Mouse (Mus musculus): ENCODE data around the gene Cpsf6. TPM values are rescaled to one million over a fixed set of nuclear protein-coding genes. Genes with fewer than 3 reads are reported as not detected.

Gene Cpsf6
- polyA plus RNA-seq, 1 experiment: 64.9 TPM

GRCm38 (mm10) chr10:117380721-117381570 is 1.1 kb upstream of the Cpsf6 start:
- 87% methylated on average over 4 of the region's 4 CpGs for WGBS
- no peak overlapping the region for H3K4me3 ChIP-seq (replicated peaks; ENCODE audit: control insufficient read depth, low read depth, low read length)
- TF ChIP-seq CTCF (IDR thresholded peaks at IDR 0.05; ENCODE audit: control insufficient read depth, insufficient read depth, low read length) (no peak), POLR2A (IDR thresholded peaks at IDR 0.05; ENCODE audit: borderline replicate concordance, control insufficient read depth, low read depth, low read length) (no peak)
- H3K27ac ChIP-seq (ENCODE audit: control insufficient read depth, insufficient read depth, low read depth, low read length, poor library complexity): no peak overlapping the region
- no peaks in the 10 kb centered on the region for H3K4me1 ChIP-seq (ENCODE audit: control insufficient read depth, insufficient read depth, low read length)

GRCm38 (mm10) chr10:117379441-117379840 is 374 bp downstream of the Cpsf6 start:
- no peak for TF ChIP-seq POLR2A (IDR thresholded peaks at IDR 0.05; ENCODE audit: borderline replicate concordance, control insufficient read depth, low read depth, low read length)
- TF ChIP-seq CTCF (IDR thresholded peaks at IDR 0.05; ENCODE audit: control insufficient read depth, insufficient read depth, low read length): no peak
- no peak overlapping the region for H3K27ac ChIP-seq (ENCODE audit: control insufficient read depth, insufficient read depth, low read depth, low read length, poor library complexity)
- 81% methylated on average over 2 of the region's 2 CpGs for WGBS
- H3K4me1 ChIP-seq (ENCODE audit: control insufficient read depth, insufficient read depth, low read length): no peaks in the 10 kb centered on the region
- no peak overlapping the region for H3K4me3 ChIP-seq (replicated peaks; ENCODE audit: control insufficient read depth, low read depth, low read length)

- WGBS: 86% methylated on average over 3 of the region's 3 CpGs
- Histone ChIP-seq H3K27ac (ENCODE audit: control insufficient read depth, insufficient read depth, low read depth, low read length, poor library complexity) (no peak overlapping the region), H3K4me3 (replicated peaks; ENCODE audit: control insufficient read depth, low read depth, low read length) (no peak overlapping the region), H3K4me1 (ENCODE audit: control insufficient read depth, insufficient read depth, low read length) (no peaks in the 10 kb centered on the region)
- TF ChIP-seq CTCF (IDR thresholded peaks at IDR 0.05; ENCODE audit: control insufficient read depth, insufficient read depth, low read length): no peak
- TF ChIP-seq POLR2A (IDR thresholded peaks at IDR 0.05; ENCODE audit: borderline replicate concordance, control insufficient read depth, low read depth, low read length): no peak
Observed at GRCm38 (mm10) chr10:117378642-117379041, 1.2 kb downstream of the Cpsf6 start.

- TF ChIP-seq POLR2A (IDR thresholded peaks at IDR 0.05; ENCODE audit: borderline replicate concordance, control insufficient read depth, low read depth, low read length) (no peak), CTCF (IDR thresholded peaks at IDR 0.05; ENCODE audit: control insufficient read depth, insufficient read depth, low read length) (no peak)
- H3K4me1 ChIP-seq (ENCODE audit: control insufficient read depth, insufficient read depth, low read length): no peaks in the 10 kb centered on the region
- no peak overlapping the region for H3K4me3 ChIP-seq (replicated peaks; ENCODE audit: control insufficient read depth, low read depth, low read length)
- 92% methylated on average over 11 of the region's 11 CpGs for WGBS
- H3K27ac ChIP-seq (ENCODE audit: control insufficient read depth, insufficient read depth, low read depth, low read length, poor library complexity): no peak overlapping the region
Observed at GRCm38 (mm10) chr10:117378291-117378555, 1.6 kb downstream of the Cpsf6 start.

- no peak for TF ChIP-seq CTCF (IDR thresholded peaks at IDR 0.05; ENCODE audit: control insufficient read depth, insufficient read depth, low read length)
- TF ChIP-seq POLR2A (IDR thresholded peaks at IDR 0.05; ENCODE audit: borderline replicate concordance, control insufficient read depth, low read depth, low read length): no peak
- no peak overlapping the region for H3K4me3 ChIP-seq (replicated peaks; ENCODE audit: control insufficient read depth, low read depth, low read length)
- H3K27ac ChIP-seq (ENCODE audit: control insufficient read depth, insufficient read depth, low read depth, low read length, poor library complexity): no peak overlapping the region
- H3K4me1 ChIP-seq (ENCODE audit: control insufficient read depth, insufficient read depth, low read length): no peaks in the 10 kb centered on the region
- whole genome bisulfite sequencing: 27% methylated on average over 16 of the region's 16 CpGs
Observed at GRCm38 (mm10) chr10:117377431-117378290, 2.2 kb downstream of the Cpsf6 start.

- H3K4me3 ChIP-seq (replicated peaks; ENCODE audit: control insufficient read depth, low read depth, low read length): peak overlapping the region; percentile 78
- WGBS: under 1% methylated on average over 86 of the region's 86 CpGs
- peak overlapping the region; percentile 93 for H3K27ac ChIP-seq (ENCODE audit: control insufficient read depth, insufficient read depth, low read depth, low read length, poor library complexity)
- TF ChIP-seq POLR2A (IDR thresholded peaks at IDR 0.05; ENCODE audit: borderline replicate concordance, control insufficient read depth, low read depth, low read length): peak; percentile 63; the same call in 1 of the 2 replicates
- TF ChIP-seq CTCF (IDR thresholded peaks at IDR 0.05; ENCODE audit: control insufficient read depth, insufficient read depth, low read length): 0 out of 2 replicates have a peak, but pooled peaks have one; percentile 5
- no peaks in the 10 kb centered on the region for H3K4me1 ChIP-seq (ENCODE audit: control insufficient read depth, insufficient read depth, low read length)
Observed at GRCm38 (mm10) chr10:117376580-117377189, 3.1 kb downstream of the Cpsf6 start.

- no peak for TF ChIP-seq CTCF (IDR thresholded peaks at IDR 0.05; ENCODE audit: control insufficient read depth, insufficient read depth, low read length)
- no peak for TF ChIP-seq POLR2A (IDR thresholded peaks at IDR 0.05; ENCODE audit: borderline replicate concordance, control insufficient read depth, low read depth, low read length)
- Histone ChIP-seq H3K4me1 (ENCODE audit: control insufficient read depth, insufficient read depth, low read length) (no peaks in the 10 kb centered on the region), H3K4me3 (replicated peaks; ENCODE audit: control insufficient read depth, low read depth, low read length) (peak overlapping the region; percentile 78), H3K27ac (ENCODE audit: control insufficient read depth, insufficient read depth, low read depth, low read length, poor library complexity) (peak overlapping the region; percentile 93)
- WGBS: under 1% methylated on average over 74 of the region's 74 CpGs
Observed at GRCm38 (mm10) chr10:117375841-117376579, 3.8 kb downstream of the Cpsf6 start.
